Mouse (Mus musculus) neural tube, embryonic 13.5 days (tissue): ENCODE results near the gene Gm49369. TPM values are rescaled to one million over a fixed set of nuclear protein-coding genes. Genes with fewer than 3 reads are reported as not detected.
"Not testable (repeated sequence)": the region's sequence is repeated elsewhere in the genome, so short reads cannot be mapped to it uniquely, and the experiment has no call there.

Experiments used
- ATAC-seq: fragments of 200-750 bp; cut with Nextera tagmentation; 2 replicates; pipeline ENCODE4 v1.8.0; 2017; ENCODE audit warnings: low read depth, mild to moderate bottlenecking, moderate TSS enrichment, moderate library complexity
- H3K27ac ChIP-seq: fragments of 300-500 bp; sonication (generic); replicated peaks from 2 replicates; pipeline ENCODE4 v1.5.1; 2015; ENCODE audit warnings: moderate library complexity, mild to moderate bottlenecking, inconsistent platforms
- H3K27me3 ChIP-seq: fragments of 300-500 bp; sonication (generic); 2 replicates; pipeline ENCODE4 v1.6.1; 2015; ENCODE audit warnings: mild to moderate bottlenecking, inconsistent platforms
- H3K36me3 ChIP-seq: fragments of 300-500 bp; sonication (generic); 2 replicates; pipeline ENCODE4 v1.6.1; 2015; ENCODE audit warnings: mild to moderate bottlenecking, inconsistent platforms
- H3K4me1 ChIP-seq: fragments of 300-500 bp; sonication (generic); replicated peaks from 2 replicates; pipeline ENCODE4 v1.6.1; 2015; ENCODE audit warnings: inconsistent platforms
- H3K4me2 ChIP-seq: fragments of 300-500 bp; sonication (generic); 2 replicates; pipeline ENCODE4 v1.6.1; 2015; ENCODE audit warnings: inconsistent platforms, mild to moderate bottlenecking, moderate library complexity
- H3K4me3 ChIP-seq: fragments of 300-500 bp; sonication (generic); 2 replicates; pipeline ENCODE4 v1.5.1; 2015; ENCODE audit warnings: mild to moderate bottlenecking, inconsistent platforms
- H3K9ac ChIP-seq: fragments of 300-500 bp; sonication (generic); 2 replicates; pipeline ENCODE4 v1.6.1; 2015; ENCODE audit warnings: moderate library complexity, mild to moderate bottlenecking, inconsistent platforms
- H3K9me3 ChIP-seq: fragments of 300-500 bp; sonication (generic); 2 replicates; pipeline ENCODE4 v1.6.1; 2016; ENCODE audit warnings: inconsistent platforms
- WGBS: fragments of 180-500 bp; shearing (Covaris S2); methylation state at CpG from one replicate; pipeline ENCODE4 v1.1.7; 2015; 5-methylcytosine and 5-hydroxymethylcytosine counted together
- polyA plus RNA-seq: library from polyadenylated mRNA; unstranded; fragments of >200 nt; fragmentation: Nextera tagmentation; extraction: Ambion mirVana; gene quantifications from 2 replicates; pipeline ENCODE4 v1.2.1, GENCODE M21; 2015

Gm49369 gene
- polyA plus RNA-seq, 1 experiment from 2014 or later, result 1.9 TPM

DNA sequence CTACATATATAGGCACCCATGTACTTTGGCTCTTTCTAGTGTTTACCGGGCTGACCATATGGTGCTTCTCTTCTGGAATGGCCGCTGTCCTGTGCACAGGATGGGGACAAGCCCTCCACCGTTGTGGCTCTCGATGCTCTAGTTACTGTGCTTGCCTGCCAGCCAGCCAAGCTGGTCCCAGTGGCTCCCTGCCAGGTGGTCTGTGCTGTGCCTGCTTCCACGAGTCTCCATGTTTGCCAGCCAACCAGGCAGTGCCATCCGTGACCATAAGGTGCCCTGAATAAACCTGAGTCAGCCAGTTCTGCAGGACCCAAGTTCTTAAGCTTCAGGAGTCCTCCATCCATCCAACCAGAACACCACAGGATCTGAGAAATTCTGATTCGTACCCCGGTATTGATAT lies 47.3 kb downstream of the Gm49369 start:
- no peaks in the 10 kb centered on the region for H3K4me1 ChIP-seq
- 83% methylated on average over 8 of the region's 8 CpGs for WGBS

DNA sequence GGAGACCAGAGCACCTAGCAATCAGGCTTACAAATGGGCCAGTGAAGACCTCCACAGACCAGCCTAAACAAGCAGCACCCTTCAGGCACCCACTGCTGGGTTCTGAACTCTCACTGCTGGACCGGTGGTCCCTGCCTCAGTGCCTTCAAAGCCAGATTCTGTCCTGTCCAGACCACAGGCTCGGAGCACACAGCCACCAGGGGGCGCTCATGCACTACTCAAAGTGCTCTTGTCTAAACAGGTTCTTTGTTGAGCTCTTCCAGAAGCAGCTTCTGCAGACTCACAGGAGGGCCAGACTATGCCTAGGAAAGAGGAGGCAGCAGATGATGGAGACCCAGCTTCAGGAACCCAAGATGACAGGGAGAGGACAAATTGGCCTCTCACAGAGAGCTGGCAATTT lies 48.2 kb downstream of the Gm49369 start:
- no peaks in the 10 kb centered on the region for H3K36me3 ChIP-seq
- no peaks in the 10 kb centered on the region for H3K9me3 ChIP-seq
- H3K27me3 ChIP-seq, result no peaks in the 10 kb centered on the region
- H3K9ac ChIP-seq, result no peak overlapping the region
- H3K4me2 ChIP-seq, result no peak overlapping the region
- whole genome bisulfite sequencing, result 4% methylated on average over 3 of the region's 3 CpGs
- no peak overlapping the region for H3K4me3 ChIP-seq
- no peaks in the 10 kb centered on the region for H3K4me1 ChIP-seq
- H3K27ac ChIP-seq, result no peak overlapping the region
- ATAC-seq, result peak; percentile 87

More for the DNA sequence above, 47.3 kb downstream of the Gm49369 start:
- H3K9ac ChIP-seq, result no peak overlapping the region
- H3K27me3 ChIP-seq, result no peaks in the 10 kb centered on the region
- no peak overlapping the region for H3K4me2 ChIP-seq
- no peak overlapping the region for H3K4me3 ChIP-seq
- no peaks in the 10 kb centered on the region for H3K36me3 ChIP-seq
- ATAC-seq, result no peak
- H3K27ac ChIP-seq, result no peak overlapping the region
- no peaks in the 10 kb centered on the region for H3K9me3 ChIP-seq

DNA sequence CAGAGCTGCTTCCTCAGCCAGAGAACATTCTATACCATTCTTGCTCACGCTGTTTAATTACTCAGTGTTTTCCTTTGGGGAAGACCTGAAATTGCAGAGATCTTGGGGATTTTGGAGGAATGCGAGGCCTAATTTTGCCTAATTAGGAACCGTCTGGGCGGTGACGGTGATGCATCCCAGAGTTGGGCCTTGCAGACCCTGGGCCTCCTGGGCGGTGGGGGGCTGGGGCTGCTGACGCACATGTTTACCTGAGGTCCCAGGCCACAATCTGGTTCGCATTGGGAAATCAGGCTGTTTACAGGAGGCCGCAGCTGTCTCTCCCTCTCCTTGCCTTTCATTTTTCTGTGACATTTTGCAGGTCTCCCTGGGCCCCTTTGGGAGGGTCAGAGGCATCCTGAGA lies 49.7 kb downstream of the Gm49369 start:
- H3K4me3 ChIP-seq, H3K4me1 ChIP-seq, H3K9ac ChIP-seq, H3K27ac ChIP-seq, H3K4me2 ChIP-seq, H3K27me3 ChIP-seq, H3K9me3 ChIP-seq, H3K36me3 ChIP-seq, ATAC-seq: not testable (repeated sequence)
- 80% methylated on average over 5 of the region's 9 CpGs for WGBS

DNA sequence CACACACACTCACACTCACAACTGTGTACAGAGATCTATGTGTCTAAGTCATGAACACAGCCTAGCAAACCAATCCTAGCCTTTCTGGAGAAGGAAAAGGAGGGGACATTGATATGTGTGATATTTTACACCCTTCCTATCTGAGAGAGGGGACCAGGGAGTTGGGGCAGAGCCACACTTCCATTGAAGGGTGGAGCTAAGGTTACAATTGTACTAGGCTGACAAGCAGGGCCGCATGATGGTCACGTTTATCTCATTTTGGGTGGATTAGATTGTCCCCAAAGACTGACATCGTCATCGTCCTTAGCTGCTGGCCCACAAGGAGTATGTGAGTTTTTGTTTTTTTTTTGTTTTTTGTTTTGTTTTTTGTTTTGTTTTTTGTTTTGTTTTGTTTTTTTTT lies 51.2 kb downstream of the Gm49369 start:
- 91% methylated on average over 4 of the region's 4 CpGs for WGBS
- Histone ChIP-seq H3K4me1 (no peaks in the 10 kb centered on the region), H3K27me3 (no peaks in the 10 kb centered on the region), H3K9ac (no peak overlapping the region), H3K9me3 (no peaks in the 10 kb centered on the region), H3K4me2 (no peak overlapping the region), H3K27ac (no peak overlapping the region), H3K4me3 (no peak overlapping the region), H3K36me3 (no peaks in the 10 kb centered on the region)
- no peak for ATAC-seq

DNA sequence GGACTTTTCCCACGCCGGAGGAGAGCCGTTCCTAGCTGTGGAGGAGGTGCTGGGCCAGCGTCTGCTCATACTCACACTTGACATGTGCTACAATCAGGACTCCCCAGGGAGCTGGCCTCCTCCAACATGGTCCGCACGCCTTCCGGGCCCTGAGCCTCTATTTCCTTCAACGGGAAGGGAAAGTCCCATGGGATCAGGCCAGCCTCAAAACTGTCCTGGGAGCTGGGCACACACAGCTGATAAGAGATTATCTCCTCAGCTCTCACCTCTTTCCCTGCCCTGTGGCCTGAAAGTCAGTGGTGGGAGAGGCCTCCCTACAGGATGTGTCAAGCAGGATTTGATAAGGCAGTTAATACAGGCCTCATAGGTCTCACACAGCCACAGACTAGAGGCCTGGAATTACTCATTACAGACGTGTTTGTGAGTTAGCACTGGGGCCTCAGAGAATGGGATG lies 52.2 kb downstream of the Gm49369 start:
- H3K27ac ChIP-seq, result no peak overlapping the region
- H3K9me3 ChIP-seq, result no peaks in the 10 kb centered on the region
- H3K4me1 ChIP-seq, result no peaks in the 10 kb centered on the region
- H3K27me3 ChIP-seq, result no peaks in the 10 kb centered on the region
- no peak overlapping the region for H3K4me3 ChIP-seq
- 76% methylated on average over 9 of the region's 9 CpGs for WGBS
- H3K36me3 ChIP-seq, result no peaks in the 10 kb centered on the region
- no peak for ATAC-seq
- H3K9ac ChIP-seq, result no peak overlapping the region
- H3K4me2 ChIP-seq, result no peak overlapping the region

DNA sequence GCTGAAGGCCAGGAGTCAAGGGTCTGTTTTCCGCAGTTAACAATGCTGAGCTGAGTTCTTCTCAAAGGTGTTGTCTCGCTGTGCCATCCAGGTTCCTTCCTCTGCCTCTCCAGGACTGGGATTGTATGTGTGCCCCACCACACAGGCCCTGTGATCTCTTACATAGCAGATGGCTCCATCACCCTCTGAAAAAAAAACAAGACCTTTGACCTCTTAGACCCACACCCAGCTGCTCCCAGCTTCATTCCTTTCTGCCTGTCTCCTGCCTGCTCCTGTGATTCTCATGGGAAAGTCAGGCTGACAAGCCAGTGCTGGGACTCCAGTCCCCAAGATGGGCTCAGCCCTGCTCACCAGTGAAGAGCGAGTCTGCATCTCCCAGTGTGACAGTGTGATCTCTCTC lies 54.0 kb downstream of the Gm49369 start:
- Histone ChIP-seq H3K36me3 (no peaks in the 10 kb centered on the region), H3K4me2 (no peak overlapping the region), H3K4me1 (no peaks in the 10 kb centered on the region), H3K27ac (no peak overlapping the region), H3K9me3 (no peaks in the 10 kb centered on the region), H3K4me3 (no peak overlapping the region), H3K27me3 (no peaks in the 10 kb centered on the region), H3K9ac (no peak overlapping the region)
- WGBS, result 62% methylated on average over 3 of the region's 3 CpGs
- ATAC-seq, result no peak

DNA sequence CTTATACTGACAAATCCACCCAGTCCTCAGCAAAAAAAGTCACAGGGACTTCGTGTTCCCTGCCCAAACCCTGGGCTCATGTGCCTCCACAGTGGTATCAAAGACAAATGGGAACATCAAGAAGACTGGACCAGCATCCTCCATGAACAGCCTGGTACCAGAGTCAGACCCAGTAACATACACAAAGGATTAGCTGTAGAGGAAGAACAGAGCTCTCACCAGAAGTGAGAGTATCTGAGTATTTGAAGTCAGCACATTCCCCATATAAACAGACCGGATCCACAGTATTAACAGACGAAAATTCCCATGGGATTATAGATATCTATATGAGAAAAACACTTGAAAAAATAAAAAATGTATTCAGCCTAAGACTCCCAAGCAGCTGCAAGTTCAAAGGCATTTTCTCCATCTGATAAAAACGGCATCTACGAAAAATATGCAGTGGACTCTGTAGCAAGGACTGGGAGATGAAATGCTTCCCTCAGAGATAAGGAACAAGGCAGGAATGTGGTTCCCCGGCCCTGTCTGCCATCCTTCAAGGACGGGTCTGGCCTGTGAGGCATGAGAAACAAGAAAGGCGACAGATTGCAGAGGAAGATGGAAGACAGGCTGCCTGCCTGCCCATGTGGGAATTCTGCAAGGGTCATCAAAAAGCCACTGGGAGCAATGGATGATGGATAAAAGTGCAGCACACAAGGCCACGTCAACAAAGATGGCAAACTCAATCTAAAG lies 55.6 kb downstream of the Gm49369 start:
- Histone ChIP-seq H3K4me1 (0 out of 2 replicates have a peak, but pooled peaks cover 3% of the 10 kb centered on the region), H3K27ac (no peak overlapping the region), H3K36me3 (no peaks in the 10 kb centered on the region), H3K4me2 (no peak overlapping the region), H3K4me3 (no peak overlapping the region), H3K27me3 (no peaks in the 10 kb centered on the region), H3K9ac (no peak overlapping the region), H3K9me3 (no peaks in the 10 kb centered on the region)
- ATAC-seq, result no peak
- 78% methylated on average over 9 of the region's 9 CpGs for WGBS

DNA sequence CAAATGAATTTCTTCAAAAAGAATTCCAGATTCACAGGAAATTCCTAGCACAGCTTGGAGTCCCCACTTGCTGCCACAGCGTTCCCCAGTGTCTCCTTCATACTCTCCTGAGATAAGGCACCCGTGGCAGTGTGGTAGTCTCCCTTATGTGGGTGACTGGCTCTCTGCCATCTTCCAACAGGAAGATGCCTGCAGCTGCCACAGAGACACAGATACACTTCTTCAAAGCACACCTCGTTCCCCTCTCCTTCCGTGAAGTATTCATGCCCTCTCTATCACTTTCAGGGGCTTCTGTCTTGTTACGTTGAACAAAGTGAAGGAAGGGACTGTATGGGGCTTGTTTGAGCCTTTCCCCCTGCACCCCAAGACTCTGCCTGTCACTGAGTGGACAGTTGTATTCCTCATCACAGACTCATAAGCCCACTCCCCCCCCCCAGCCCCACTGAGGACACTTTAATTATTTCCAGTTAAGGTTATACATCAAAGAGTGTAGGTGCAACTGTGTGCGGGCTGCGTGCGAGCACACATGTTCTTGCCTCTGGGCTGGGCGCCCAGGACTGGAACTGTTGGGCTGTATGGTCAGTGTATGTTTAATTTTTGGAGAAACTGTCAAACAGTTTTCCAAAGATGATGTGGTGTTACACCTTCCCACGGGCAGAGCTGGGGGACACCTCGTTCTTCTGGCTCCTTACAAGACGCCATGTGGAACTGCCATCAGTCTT lies 58.9 kb downstream of the Gm49369 start:
- no peak overlapping the region for H3K27ac ChIP-seq
- no peak overlapping the region for H3K4me3 ChIP-seq
- H3K27me3 ChIP-seq, result no peaks in the 10 kb centered on the region
- 87% methylated on average over 12 of the region's 12 CpGs for WGBS
- H3K9ac ChIP-seq, result no peak overlapping the region
- no peaks in the 10 kb centered on the region for H3K9me3 ChIP-seq
- peaks cover 33% of the 10 kb centered on the region for H3K4me1 ChIP-seq
- no peaks in the 10 kb centered on the region for H3K36me3 ChIP-seq
- ATAC-seq, result no peak
- no peak overlapping the region for H3K4me2 ChIP-seq

DNA sequence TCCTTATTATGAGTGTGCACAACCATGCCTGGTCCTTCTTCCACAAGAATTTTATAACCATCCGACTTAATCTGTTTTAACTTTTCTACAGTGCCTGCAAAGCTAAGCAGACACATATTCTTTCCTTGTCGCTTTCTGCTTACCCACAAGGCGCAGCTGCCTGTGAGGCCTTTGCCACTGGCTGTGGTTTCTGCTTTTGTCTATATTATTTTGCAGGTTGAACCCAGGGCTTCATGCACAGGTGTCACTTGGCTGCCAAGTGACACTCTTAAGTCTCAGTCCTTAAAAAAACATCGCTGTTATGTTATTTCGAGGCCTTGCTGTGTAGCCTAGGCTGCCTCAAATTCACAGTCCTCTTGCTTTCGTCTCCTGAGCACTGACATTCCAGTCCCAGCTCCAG lies 59.8 kb downstream of the Gm49369 start:
- Histone ChIP-seq H3K4me2 (no peak overlapping the region), H3K9me3 (no peaks in the 10 kb centered on the region), H3K36me3 (no peaks in the 10 kb centered on the region), H3K4me1 (peaks cover 34% of the 10 kb centered on the region), H3K4me3 (no peak overlapping the region), H3K9ac (no peak overlapping the region), H3K27me3 (no peaks in the 10 kb centered on the region), H3K27ac (0 out of 2 replicates have a peak overlapping the region, but pooled peaks have one; percentile 6)
- WGBS, result 93% methylated on average over 6 of the region's 6 CpGs
- ATAC-seq, result no peak

DNA sequence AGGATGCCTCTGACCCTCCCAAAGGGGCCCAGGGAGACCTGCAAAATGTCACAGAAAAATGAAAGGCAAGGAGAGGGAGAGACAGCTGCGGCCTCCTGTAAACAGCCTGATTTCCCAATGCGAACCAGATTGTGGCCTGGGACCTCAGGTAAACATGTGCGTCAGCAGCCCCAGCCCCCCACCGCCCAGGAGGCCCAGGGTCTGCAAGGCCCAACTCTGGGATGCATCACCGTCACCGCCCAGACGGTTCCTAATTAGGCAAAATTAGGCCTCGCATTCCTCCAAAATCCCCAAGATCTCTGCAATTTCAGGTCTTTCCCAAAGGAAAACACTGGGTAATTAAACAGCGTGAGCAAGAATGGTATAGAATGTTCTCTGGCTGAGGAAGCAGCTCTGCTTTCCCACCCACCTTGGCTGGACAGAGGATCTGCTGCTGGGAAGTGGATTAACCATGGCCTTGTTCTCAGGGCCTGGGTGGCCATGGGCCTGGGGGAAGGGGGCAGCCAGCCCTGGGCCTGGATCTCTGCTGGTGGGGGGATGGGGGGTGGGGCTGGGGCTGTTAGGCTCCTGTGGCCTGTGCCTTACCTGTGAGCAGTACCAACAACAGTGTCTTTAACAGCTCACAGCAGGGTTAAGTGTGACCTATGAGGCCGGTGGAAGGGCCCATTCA lies 60.7 kb downstream of the Gm49369 start:
- H3K9ac ChIP-seq, H3K9me3 ChIP-seq, H3K27me3 ChIP-seq, H3K4me2 ChIP-seq, H3K36me3 ChIP-seq, ATAC-seq, H3K4me3 ChIP-seq: not testable (repeated sequence)
- WGBS, result 55% methylated on average over 4 of the region's 10 CpGs
- peak overlapping the region; percentile 33; the same call in 1 of the 2 replicates for H3K27ac ChIP-seq
- H3K4me1 ChIP-seq, result peaks cover 34% of the 10 kb centered on the region
